Mouse (Mus musculus) embryonic fibroblast, embryonic 13.5 days (primary cell): ENCODE data around the gene Nme4. TPM values are rescaled to one million over a fixed set of nuclear protein-coding genes. Genes with fewer than 3 reads are reported as not detected.

Experiments
- H3K27ac ChIP-seq: 2 replicates; pipeline ENCODE4 v1.5.1; 2012; ENCODE audit warnings: low read length, control low read depth, inconsistent platforms; ENCODE audit not compliant: insufficient read depth
- H3K4me1 ChIP-seq: 2 replicates; pipeline ENCODE4 v1.6.1; 2011; ENCODE audit warnings: low read length; ENCODE audit not compliant: control insufficient read depth, insufficient read depth
- H3K4me3 ChIP-seq: 2 replicates; pipeline ENCODE4 v1.5.1; 2011; ENCODE audit warnings: mild to moderate bottlenecking, control low read depth, low read length; ENCODE audit not compliant: insufficient read depth
- CTCF ChIP-seq: IDR thresholded peaks from 2 replicates; pipeline ENCODE4 v1.5.1; 2011; ENCODE audit warnings: mild to moderate bottlenecking, control low read depth, low read length, moderate library complexity, borderline replicate concordance; ENCODE audit not compliant: insufficient read depth
- POLR2A ChIP-seq: IDR thresholded peaks from 2 replicates; pipeline ENCODE4 v1.6.1; 2011; ENCODE audit warnings: low read depth, mild to moderate bottlenecking, control low read depth, low read length, moderate library complexity
- polyA plus RNA-seq: library from polyadenylated mRNA; stranded (reverse); fragments of >200 nt; gene quantifications from 2 replicates; pipeline ENCODE4 v1.2.4, GENCODE M21; 2011; ENCODE audit warnings: low read depth; ENCODE audit not compliant: missing spikeins, insufficient read length

Nme4 gene
- polyA plus RNA-seq, 1 experiment = 47.9 TPM

- H3K4me1 ChIP-seq = peaks cover 3% of the 10 kb centered on the region; the same call in 1 of the 2 replicates
- no peak overlapping the region for H3K27ac ChIP-seq
- H3K4me3 ChIP-seq = peak overlapping the region; percentile 60
- no peak for TF ChIP-seq POLR2A
- no peak for TF ChIP-seq CTCF
These were observed 27.2 kb downstream of the Nme4 start for GRCm38 (mm10) chr17:26068024-26068830.

GRCm38 (mm10) chr17:26066488-26067020 is 28.8 kb downstream of the Nme4 start:
- TF ChIP-seq POLR2A (no peak), CTCF (no peak)
- Histone ChIP-seq H3K27ac (no peak overlapping the region), H3K4me3 (peak overlapping the region; percentile 60), H3K4me1 (peaks cover 11% of the 10 kb centered on the region)

- Histone ChIP-seq H3K4me3 (no peak overlapping the region), H3K4me1 (peaks cover 11% of the 10 kb centered on the region), H3K27ac (no peak overlapping the region)
- TF ChIP-seq CTCF = no peak
- TF ChIP-seq POLR2A = no peak
These were observed 30.5 kb downstream of the Nme4 start for GRCm38 (mm10) chr17:26064916-26065315.

- no peak overlapping the region for H3K4me3 ChIP-seq
- no peak overlapping the region for H3K27ac ChIP-seq
- TF ChIP-seq POLR2A = no peak
- TF ChIP-seq CTCF = no peak
- H3K4me1 ChIP-seq = peaks cover 11% of the 10 kb centered on the region
These were observed 37.4 kb downstream of the Nme4 start for GRCm38 (mm10) chr17:26057787-26058567.

- no peak overlapping the region for H3K4me3 ChIP-seq
These were observed 38.1 kb downstream of the Nme4 start for GRCm38 (mm10) chr17:26057278-26057677.

GRCm38 (mm10) chr17:26055164-26055563 is 40.2 kb downstream of the Nme4 start:
- Histone ChIP-seq H3K27ac (no peak overlapping the region), H3K4me3 (no peak overlapping the region), H3K4me1 (peaks cover 3% of the 10 kb centered on the region; the same call in 1 of the 2 replicates)
- TF ChIP-seq POLR2A (no peak), CTCF (no peak)

More at GRCm38 (mm10) chr17:26057278-26057677, 38.1 kb downstream of the Nme4 start:
- H3K4me1 ChIP-seq = peaks cover 10% of the 10 kb centered on the region
- TF ChIP-seq CTCF = no peak
- TF ChIP-seq POLR2A = no peak
- H3K27ac ChIP-seq = no peak overlapping the region

- Histone ChIP-seq H3K27ac (no peak overlapping the region), H3K4me1 (peaks cover 3% of the 10 kb centered on the region; the same call in 1 of the 2 replicates), H3K4me3 (no peak overlapping the region)
- no peak for TF ChIP-seq POLR2A
- no peak for TF ChIP-seq CTCF
These were observed 41.1 kb downstream of the Nme4 start for GRCm38 (mm10) chr17:26054133-26054845.

- H3K27ac ChIP-seq = no peak overlapping the region
- H3K4me1 ChIP-seq = peaks cover 3% of the 10 kb centered on the region; the same call in 1 of the 2 replicates
- no peak for TF ChIP-seq CTCF
- no peak for TF ChIP-seq POLR2A
- H3K4me3 ChIP-seq = no peak overlapping the region
These were observed 42.7 kb downstream of the Nme4 start for GRCm38 (mm10) chr17:26052706-26053105.

GRCm38 (mm10) chr17:26052074-26052473 is 43.3 kb downstream of the Nme4 start:
- TF ChIP-seq CTCF (no peak), POLR2A (no peak)

GRCm38 (mm10) chr17:26048118-26048517 is 47.3 kb downstream of the Nme4 start:
- Histone ChIP-seq H3K27ac (no peak overlapping the region), H3K4me3 (no peak overlapping the region), H3K4me1 (no peaks in the 10 kb centered on the region)
- no peak for TF ChIP-seq CTCF
- no peak for TF ChIP-seq POLR2A

More at GRCm38 (mm10) chr17:26052074-26052473, 43.3 kb downstream of the Nme4 start:
- Histone ChIP-seq H3K27ac (no peak overlapping the region), H3K4me1 (peaks cover 3% of the 10 kb centered on the region; the same call in 1 of the 2 replicates), H3K4me3 (no peak overlapping the region)
